Mouse (Mus musculus) lung, adult 2 months (tissue): ENCODE data around the gene Aldh3a2.

Experiments used
- CTCF ChIP-seq: fragments of 200-500 bp; IDR thresholded peaks from 2 replicates; pipeline ENCODE4 v1.5.1; 2011; ENCODE audit warnings: mild to moderate bottlenecking, low read length, control low read depth; ENCODE audit not compliant: insufficient read depth
- POLR2A ChIP-seq: fragments of 200-500 bp; IDR thresholded peaks from 2 replicates; pipeline ENCODE4 v1.6.1; 2011; ENCODE audit warnings: low read depth, mild to moderate bottlenecking, control low read depth, low read length, borderline replicate concordance; ENCODE audit errors: extremely low read depth

GRCm38 (mm10) chr11:61251741-61252140, 15.5 kb downstream of the Aldh3a2 start:
- TF ChIP-seq POLR2A (no peak), CTCF (no peak)
